Mouse (Mus musculus) limb, embryonic 14.5 days (tissue): ENCODE measurements around the gene Ptprg. TPM values are rescaled to one million over a fixed set of nuclear protein-coding genes. Genes with fewer than 3 reads are reported as not detected.
"Not testable (repeated sequence)": the region's sequence is repeated elsewhere in the genome, so short reads cannot be mapped to it uniquely, and the experiment has no call there.

Source experiments
- ATAC-seq: fragments of 200-750 bp; cut with Nextera tagmentation; 2 replicates; pipeline ENCODE4 v1.8.0; 2017; ENCODE audit warnings: low read depth, moderate number of reproducible peaks, moderate TSS enrichment; ENCODE audit not compliant: low FRiP score
- DNase-seq: peaks from one replicate; pipeline ENCODE4 v3.0.0-alpha.2; 2015; ENCODE audit warnings: low spot score
- H3K27ac ChIP-seq: fragments of 300-500 bp; sonication (generic); replicated peaks from 2 replicates; pipeline ENCODE4 v1.5.1; 2014; ENCODE audit warnings: low read depth, mild to moderate bottlenecking, low read length, moderate library complexity, mixed read lengths
- H3K27me3 ChIP-seq: fragments of 300-500 bp; sonication (generic); 2 replicates; pipeline ENCODE4 v1.6.1; 2014; ENCODE audit warnings: low read length, mixed read lengths; ENCODE audit not compliant: control insufficient read depth, insufficient read depth
- H3K36me3 ChIP-seq: fragments of 300-500 bp; sonication (generic); 2 replicates; pipeline ENCODE4 v1.6.1; 2014; ENCODE audit warnings: mild to moderate bottlenecking, low read length, moderate library complexity, mixed read lengths; ENCODE audit not compliant: control insufficient read depth, insufficient read depth
- H3K4me1 ChIP-seq: fragments of 300-500 bp; sonication (generic); 2 replicates; pipeline ENCODE4 v1.6.1; 2014; ENCODE audit warnings: antibody characterized with exemption, low read length, mixed read lengths; ENCODE audit not compliant: control insufficient read depth, insufficient read depth
- H3K4me2 ChIP-seq: fragments of 300-500 bp; sonication (generic); replicated peaks from 2 replicates; pipeline ENCODE4 v1.6.1; 2014; ENCODE audit warnings: low read depth, mild to moderate bottlenecking, low read length, moderate library complexity; ENCODE audit not compliant: severe bottlenecking
- H3K4me3 ChIP-seq: fragments of 300-500 bp; sonication (generic); replicated peaks from 2 replicates; pipeline ENCODE4 v1.5.1; 2014; ENCODE audit warnings: low read length
- H3K9ac ChIP-seq: fragments of 300-500 bp; sonication (generic); 2 replicates; pipeline ENCODE4 v1.6.1; 2014; ENCODE audit warnings: mild to moderate bottlenecking, low read depth, low read length, moderate library complexity; ENCODE audit not compliant: severe bottlenecking
- H3K9me3 ChIP-seq: fragments of 300-500 bp; sonication (generic); 2 replicates; pipeline ENCODE4 v1.6.1; 2016; ENCODE audit warnings: low read length; ENCODE audit not compliant: control insufficient read depth
- POLR2A ChIP-seq: fragments of 200-500 bp; IDR thresholded peaks from 2 replicates; pipeline ENCODE4 v1.8.0; 2012; ENCODE audit warnings: inconsistent platforms, mild to moderate bottlenecking, moderate library complexity, borderline replicate concordance; ENCODE audit not compliant: insufficient read depth, insufficient read length; ENCODE audit errors: extremely low read depth
- WGBS: fragments of 180-500 bp; shearing (Covaris S2); extraction: QIAGEN DNeasy Blood & Tissue Kit; methylation state at CpG from one replicate; pipeline ENCODE4 v1.1.7; 2014; 5-methylcytosine and 5-hydroxymethylcytosine counted together
- polyA plus RNA-seq, 2 experiments: library from polyadenylated mRNA; depleted of rRNA in 1 of 2; stranded (reverse) in 1 of 2; unstranded in 1 of 2; fragments of >200 nt; fragmentation: Nextera tagmentation in 1 of 2; extraction: Ambion mirVana in 1 of 2; gene quantifications; 2 replicates each; pipeline versions ENCODE4 v1.2.1 to v1.2.3; 2012 to 2014

Gene Ptprg
- polyA plus RNA-seq, 2 experiments: 25.5 to 28.6 TPM

DNA sequence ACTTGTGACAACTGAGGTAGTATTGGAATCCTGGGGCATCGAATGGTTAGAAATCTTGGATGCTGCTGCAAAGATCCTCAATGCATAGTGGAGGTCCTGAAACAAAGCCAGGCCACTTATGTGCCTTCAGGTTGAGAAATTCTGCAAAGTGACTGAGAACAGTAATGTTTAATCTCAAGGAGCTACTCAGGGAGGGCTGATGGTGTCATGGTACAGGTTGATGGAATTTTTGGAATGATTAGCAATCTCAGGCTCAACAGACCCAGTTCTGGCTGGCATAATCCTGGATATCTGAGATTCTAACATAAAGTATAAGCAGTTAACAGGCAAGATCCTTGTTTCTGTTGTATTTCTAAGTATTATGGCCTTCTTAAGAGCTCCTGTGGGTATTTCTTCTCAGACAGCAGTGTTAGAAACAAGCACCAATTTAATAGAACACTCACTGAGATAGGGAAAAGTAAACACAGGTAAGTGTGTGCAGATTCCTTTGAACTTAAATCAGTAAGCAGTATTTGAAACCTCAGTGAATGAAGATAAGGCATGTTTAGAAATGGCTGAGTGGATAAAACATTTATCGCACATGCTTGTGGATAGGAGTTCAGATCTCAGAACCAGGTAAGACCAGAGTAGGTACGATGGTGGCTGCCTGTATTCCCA is 493.0 kb downstream of the Ptprg start:
- Histone ChIP-seq H3K36me3 (no peaks in the 10 kb centered on the region), H3K4me1 (no peaks in the 10 kb centered on the region), H3K4me3 (no peak overlapping the region), H3K27me3 (no peaks in the 10 kb centered on the region), H3K4me2 (no peak overlapping the region), H3K9me3 (no peaks in the 10 kb centered on the region), H3K27ac (no peak overlapping the region), H3K9ac (no peak overlapping the region)
- 95% methylated on average over 3 of the region's 3 CpGs for WGBS
- ATAC-seq (no peak), DNase-seq (no peak)
- TF ChIP-seq POLR2A: no peak

DNA sequence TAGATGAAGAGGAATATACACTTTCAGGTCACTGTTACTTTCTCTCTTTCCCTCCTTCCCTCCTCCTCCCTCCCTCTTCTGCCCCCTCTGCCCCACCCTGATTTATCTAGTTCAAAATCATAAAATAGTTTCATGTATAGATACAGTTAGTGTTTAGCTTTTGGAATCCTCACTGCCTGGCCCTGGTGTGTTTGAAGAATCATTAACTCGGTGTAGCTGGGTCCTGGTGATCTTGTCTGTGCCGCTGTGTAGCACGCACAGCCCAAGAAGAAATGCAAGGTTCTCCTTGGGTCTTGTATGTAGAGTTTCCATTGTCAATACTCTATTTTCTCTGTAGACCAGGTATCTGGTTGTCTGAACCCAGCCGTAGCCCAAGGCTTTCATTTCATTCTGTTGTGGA is 494.3 kb downstream of the Ptprg start:
- TF ChIP-seq POLR2A: no peak
- WGBS: 95% methylated on average over 4 of the region's 4 CpGs
- H3K9me3 ChIP-seq: no peaks in the 10 kb centered on the region
- H3K27ac ChIP-seq: no peak overlapping the region
- H3K4me1 ChIP-seq: no peaks in the 10 kb centered on the region
- no peak overlapping the region for H3K4me2 ChIP-seq
- no peak for ATAC-seq
- no peak overlapping the region for H3K4me3 ChIP-seq
- DNase-seq: no peak
- H3K9ac ChIP-seq: no peak overlapping the region
- no peaks in the 10 kb centered on the region for H3K36me3 ChIP-seq
- H3K27me3 ChIP-seq: no peaks in the 10 kb centered on the region

DNA sequence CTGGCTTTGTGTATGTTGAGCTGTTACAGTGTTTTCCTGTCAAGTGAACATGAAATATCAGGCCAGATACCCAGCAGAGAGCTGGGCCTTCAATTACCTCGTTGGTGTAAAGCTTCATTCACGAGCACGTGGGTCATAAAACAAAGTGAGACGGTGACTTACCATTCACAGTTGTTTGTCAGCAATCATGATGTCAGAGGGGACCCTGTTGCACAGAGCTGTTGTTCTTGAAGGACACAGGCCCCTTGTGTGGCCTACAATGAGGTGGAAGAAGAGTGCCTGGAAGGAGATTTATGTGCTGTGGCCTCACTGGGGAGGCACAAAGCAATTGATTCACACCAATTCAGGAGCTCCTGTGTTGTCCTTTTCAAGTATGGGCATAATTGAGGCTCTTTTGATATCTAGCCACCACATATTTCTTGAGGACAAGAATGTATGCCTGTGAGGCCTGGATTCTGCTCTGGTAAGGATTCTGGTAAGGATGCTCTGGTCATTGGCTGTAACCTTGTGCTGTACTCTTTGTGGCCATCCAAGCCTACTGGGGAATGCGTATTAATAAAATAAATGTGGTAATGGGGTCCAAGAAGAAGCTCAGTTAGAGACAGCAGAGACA is 503.7 kb downstream of the Ptprg start:
- no peak for DNase-seq
- no peak overlapping the region for H3K9ac ChIP-seq
- TF ChIP-seq POLR2A: no peak
- no peaks in the 10 kb centered on the region for H3K36me3 ChIP-seq
- no peak for ATAC-seq
- no peak overlapping the region for H3K4me3 ChIP-seq
- no peaks in the 10 kb centered on the region for H3K9me3 ChIP-seq
- H3K27me3 ChIP-seq: no peaks in the 10 kb centered on the region
- WGBS: 29% methylated on average over 5 of the region's 5 CpGs
- H3K27ac ChIP-seq: no peak overlapping the region
- 0 out of 2 replicates have a peak, but pooled peaks cover 15% of the 10 kb centered on the region for H3K4me1 ChIP-seq
- H3K4me2 ChIP-seq: no peak overlapping the region

DNA sequence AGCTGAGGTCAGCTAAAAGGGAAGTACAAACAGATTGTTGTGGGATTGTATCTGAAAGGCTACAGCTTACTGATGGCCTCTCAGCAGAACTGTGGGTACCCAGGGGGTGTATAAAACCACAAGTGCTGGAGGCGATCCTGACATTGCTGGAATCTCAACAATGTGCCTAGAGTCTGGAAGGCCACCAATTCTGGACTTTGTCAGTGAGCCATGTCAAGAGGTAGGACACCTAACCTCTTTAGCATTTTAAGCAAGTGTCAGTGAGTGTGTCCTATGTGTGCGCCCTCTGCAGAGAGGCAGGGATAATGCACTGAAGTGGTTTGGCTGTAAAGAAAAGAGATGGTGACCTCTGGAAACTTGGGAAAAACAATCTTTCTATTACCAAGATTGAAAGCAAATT is 504.5 kb downstream of the Ptprg start:
- WGBS: 62% methylated on average over 2 of the region's 2 CpGs

DNA sequence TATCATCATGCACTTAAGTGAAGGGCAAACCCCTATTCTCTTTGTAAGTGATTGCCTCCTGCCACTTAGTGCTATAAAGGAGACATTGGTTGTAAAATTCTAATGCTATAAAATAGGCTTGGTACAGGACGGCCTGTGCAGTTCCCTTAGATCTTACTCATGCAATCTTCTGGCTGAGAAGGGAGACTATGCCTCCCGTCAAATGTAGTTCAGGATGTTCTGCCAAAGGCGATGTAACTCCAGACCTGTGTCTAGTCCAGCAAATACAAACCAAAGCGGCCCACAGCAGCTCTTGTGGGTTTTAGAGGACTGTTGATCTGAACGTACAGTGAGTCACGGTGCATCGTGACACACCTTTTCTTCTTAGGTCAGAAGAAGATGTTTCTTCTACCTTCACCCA is 505.8 kb downstream of the Ptprg start:
- Histone ChIP-seq H3K9ac (no peak overlapping the region), H3K4me2 (no peak overlapping the region), H3K4me3 (no peak overlapping the region), H3K4me1 (0 out of 2 replicates have a peak, but pooled peaks cover 15% of the 10 kb centered on the region), H3K27ac (no peak overlapping the region), H3K27me3 (no peaks in the 10 kb centered on the region), H3K36me3 (no peaks in the 10 kb centered on the region), H3K9me3 (no peaks in the 10 kb centered on the region)
- no peak for ATAC-seq
- DNase-seq: no peak
- 71% methylated on average over 7 of the region's 7 CpGs for WGBS
- TF ChIP-seq POLR2A: no peak

More for the DNA sequence above, 504.5 kb downstream of the Ptprg start:
- 0 out of 2 replicates have a peak, but pooled peaks cover 15% of the 10 kb centered on the region for H3K4me1 ChIP-seq
- H3K36me3 ChIP-seq: no peaks in the 10 kb centered on the region
- H3K4me2 ChIP-seq: no peak overlapping the region
- ATAC-seq: no peak
- no peak for TF ChIP-seq POLR2A
- no peak overlapping the region for H3K4me3 ChIP-seq
- H3K27me3 ChIP-seq: no peaks in the 10 kb centered on the region
- no peak overlapping the region for H3K27ac ChIP-seq
- DNase-seq: no peak
- H3K9ac ChIP-seq: no peak overlapping the region
- no peaks in the 10 kb centered on the region for H3K9me3 ChIP-seq

DNA sequence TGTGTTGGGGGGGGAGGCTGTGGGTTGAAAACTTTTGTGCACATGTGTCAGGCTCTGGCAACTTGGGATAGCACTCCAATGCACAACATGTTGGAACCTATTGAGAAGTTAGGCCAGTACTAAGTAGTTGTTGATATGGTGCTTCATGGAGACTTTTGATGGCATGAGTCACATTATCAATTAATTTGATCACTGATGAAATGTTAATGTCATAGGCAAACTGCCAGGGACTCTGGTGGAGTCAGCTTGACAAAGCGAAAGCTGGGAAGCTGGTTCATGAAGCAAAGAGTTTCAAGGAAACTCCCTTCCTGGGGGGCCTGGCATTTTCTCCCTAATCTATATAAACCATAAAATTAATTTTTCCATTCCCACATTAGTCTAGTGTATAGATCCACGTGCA is 508.0 kb downstream of the Ptprg start:
- H3K4me1 ChIP-seq: 0 out of 2 replicates have a peak, but pooled peaks cover 15% of the 10 kb centered on the region
- not testable (repeated sequence) for H3K4me3 ChIP-seq, H3K27ac ChIP-seq, H3K36me3 ChIP-seq, H3K9me3 ChIP-seq, H3K27me3 ChIP-seq, ATAC-seq, H3K9ac ChIP-seq, DNase-seq, H3K4me2 ChIP-seq
- WGBS: 89% methylated on average over 1 of the region's 2 CpGs
